Mouse (Mus musculus) lung, postnatal 0 days (tissue): ENCODE results near the gene Samd1.

ENCODE experiments used
- CTCF ChIP-seq: IDR thresholded peaks from 2 replicates; pipeline ENCODE4 v1.5.1; 2016; ENCODE audit warnings: antibody characterized with exemption, mild to moderate bottlenecking
- EP300 ChIP-seq: IDR thresholded peaks from 2 replicates; pipeline ENCODE4 v1.6.1; 2016; ENCODE audit warnings: antibody characterized with exemption, mild to moderate bottlenecking, control low read depth

DNA sequence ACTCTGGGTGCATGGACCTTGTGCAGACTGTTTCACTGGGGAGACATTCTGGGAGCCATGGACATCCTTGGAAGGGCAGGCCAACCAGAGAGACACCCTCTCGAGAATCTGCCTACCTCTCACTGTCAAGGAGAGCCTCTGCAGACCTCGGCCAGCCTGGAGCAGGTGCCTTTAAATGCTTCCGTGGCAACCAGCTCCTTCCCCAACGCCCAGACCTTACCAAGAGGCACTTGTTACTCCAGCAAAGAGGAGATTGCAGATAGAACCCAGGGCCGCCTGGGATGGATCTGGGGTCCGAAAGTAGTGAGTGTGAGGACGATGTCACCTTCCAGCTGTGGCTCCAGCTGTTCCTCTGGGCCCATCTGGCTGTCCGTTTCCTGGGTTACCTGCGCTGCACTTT is 19.3 kb upstream of the Samd1 start:
- TF ChIP-seq CTCF (no peak), EP300 (no peak)
